Mouse (Mus musculus) hindbrain, embryonic 16.5 days (tissue): ENCODE data around the gene Olfr739. TPM values are rescaled to one million over a fixed set of nuclear protein-coding genes. Genes with fewer than 3 reads are reported as not detected.

Source experiments
- ATAC-seq: fragments of 200-750 bp; cut with Nextera tagmentation; 2 replicates; pipeline ENCODE4 v1.8.0; 2017; ENCODE audit warnings: moderate TSS enrichment, moderate library complexity
- H3K27ac ChIP-seq: fragments of 300-500 bp; sonication (generic); 2 replicates; pipeline ENCODE4 v1.5.1; 2014; ENCODE audit warnings: low read depth, mild to moderate bottlenecking, control low read depth, low read length, moderate library complexity
- H3K27me3 ChIP-seq: fragments of 300-500 bp; sonication (generic); replicated peaks from 2 replicates; pipeline ENCODE4 v1.6.1; 2014; ENCODE audit warnings: low read length; ENCODE audit not compliant: control insufficient read depth, insufficient read depth
- H3K36me3 ChIP-seq: fragments of 300-500 bp; sonication (generic); 2 replicates; pipeline ENCODE4 v1.6.1; 2014; ENCODE audit warnings: mild to moderate bottlenecking, low read length, moderate library complexity, mixed read lengths; ENCODE audit not compliant: control insufficient read depth, insufficient read depth
- H3K4me1 ChIP-seq: fragments of 300-500 bp; sonication (generic); 2 replicates; pipeline ENCODE4 v1.6.1; 2014; ENCODE audit warnings: low read depth, low read length; ENCODE audit not compliant: control insufficient read depth, insufficient read depth
- H3K4me2 ChIP-seq: fragments of 300-500 bp; sonication (generic); 2 replicates; pipeline ENCODE4 v1.6.1; 2014; ENCODE audit warnings: mild to moderate bottlenecking, low read length, control low read depth, moderate library complexity
- H3K4me3 ChIP-seq: fragments of 300-500 bp; sonication (generic); 2 replicates; pipeline ENCODE4 v1.5.1; 2014; ENCODE audit warnings: mild to moderate bottlenecking, low read length, control low read depth, moderate library complexity
- H3K9ac ChIP-seq: fragments of 300-500 bp; sonication (generic); 2 replicates; pipeline ENCODE4 v1.6.1; 2014; ENCODE audit warnings: low read depth, mild to moderate bottlenecking, control low read depth, low read length, moderate library complexity
- H3K9me3 ChIP-seq: fragments of 300-500 bp; sonication (generic); 2 replicates; pipeline ENCODE4 v1.6.1; 2014; ENCODE audit warnings: mild to moderate bottlenecking, low read length, moderate library complexity; ENCODE audit not compliant: control insufficient read depth
- WGBS: fragments of 180-500 bp; shearing (Covaris S2); extraction: QIAGEN DNeasy Blood & Tissue Kit; methylation state at CpG from one replicate; pipeline ENCODE4 v1.1.7; 2014; 5-methylcytosine and 5-hydroxymethylcytosine counted together
- polyA plus RNA-seq: library from polyadenylated mRNA; unstranded; fragments of >200 nt; fragmentation: Nextera tagmentation; extraction: Ambion mirVana; gene quantifications from 2 replicates; pipeline ENCODE4 v1.2.1, GENCODE M21; 2015

The Olfr739 gene
- not detected in 2 replicates for polyA plus RNA-seq

DNA sequence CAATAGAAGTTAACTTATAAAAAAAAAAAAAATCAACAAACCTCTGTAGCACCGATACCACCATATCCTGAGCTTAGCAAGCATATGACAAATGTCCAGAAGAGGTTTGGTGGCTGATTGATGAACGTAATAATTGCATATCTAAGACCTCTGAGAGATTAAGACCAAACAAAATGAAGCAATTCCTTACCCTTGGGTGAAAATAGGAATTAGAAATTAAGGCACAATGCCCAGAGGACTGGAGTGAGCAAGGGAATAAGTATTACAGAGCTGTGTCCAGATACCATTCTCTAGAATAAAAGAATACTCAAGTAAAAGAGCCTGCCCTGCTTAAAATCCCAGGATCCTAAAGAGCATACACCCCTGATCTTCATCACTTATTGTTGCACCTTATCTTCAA, at the start of gene Olfr739:
Gene Olfr739, plus strand, starts transcription at position 301 of the 400 bp plus-strand sequence.
- Histone ChIP-seq H3K4me1 (no peaks in the 10 kb centered on the region), H3K27me3 (no peaks in the 10 kb centered on the region), H3K36me3 (no peaks in the 10 kb centered on the region), H3K4me2 (no peak within 1 kb of the TSS), H3K9ac (no peak within 1 kb of the TSS), H3K27ac (no peak within 1 kb of the TSS), H3K4me3 (no peak within 1 kb of the TSS), H3K9me3 (no peaks in the 10 kb centered on the region)
- ATAC-seq, result no peak
- WGBS, result 62% methylated on average over 2 of the region's 2 CpGs

GRCm38 (mm10) chr14:50380863-50381262, 37.6 kb upstream of the Olfr739 start, which contains the start of gene Olfr736:
Gene Olfr736, plus strand, starts transcription at chr14:50381163.
- Histone ChIP-seq H3K27me3 (no peaks in the 10 kb centered on the region), H3K36me3 (no peaks in the 10 kb centered on the region), H3K4me1 (no peaks in the 10 kb centered on the region), H3K9ac (no peak within 1 kb of the TSS), H3K4me2 (no peak within 1 kb of the TSS), H3K27ac (no peak within 1 kb of the TSS), H3K9me3 (no peaks in the 10 kb centered on the region), H3K4me3 (no peak within 1 kb of the TSS)
- no peak for ATAC-seq
- WGBS, result 90% methylated on average over 2 of the region's 2 CpGs

GRCm38 (mm10) chr14:50407268-50407667, 11.2 kb upstream of the Olfr739 start, which contains the start of gene Olfr738:
Gene Olfr738, plus strand, starts transcription at chr14:50407568.
- Histone ChIP-seq H3K9me3 (no peaks in the 10 kb centered on the region), H3K27ac (no peak within 1 kb of the TSS), H3K4me2 (no peak within 1 kb of the TSS), H3K9ac (no peak within 1 kb of the TSS), H3K4me1 (no peaks in the 10 kb centered on the region), H3K4me3 (no peak within 1 kb of the TSS), H3K27me3 (no peaks in the 10 kb centered on the region), H3K36me3 (no peaks in the 10 kb centered on the region)
- no peak for ATAC-seq
- 88% methylated on average over 1 of the region's 1 CpGs for WGBS

DNA sequence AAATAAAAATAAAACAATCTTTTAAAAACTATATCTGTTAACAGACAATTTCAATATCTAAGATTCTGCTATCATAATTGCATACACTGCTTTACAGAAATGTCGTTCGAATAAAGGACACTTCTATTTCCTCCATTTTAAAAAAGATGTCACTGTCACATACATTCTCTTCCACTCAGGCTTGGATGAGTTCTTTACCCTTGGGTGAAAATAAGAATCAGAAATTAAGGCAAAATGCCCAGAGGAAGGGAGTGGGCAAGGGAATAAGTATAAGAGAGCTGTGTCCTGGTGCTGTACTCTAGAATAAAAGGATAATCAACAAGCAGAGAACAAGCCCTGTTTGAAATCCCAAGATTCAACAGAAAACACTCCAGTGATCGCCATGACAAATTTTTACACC, 26.8 kb downstream of the Olfr739 start, which contains the start of gene Olfr740:
Gene Olfr740, plus strand, starts transcription at position 301 of the 400 bp plus-strand sequence.
- no peak for ATAC-seq
- no peaks in the 10 kb centered on the region for H3K9me3 ChIP-seq
- 81% methylated on average over 3 of the region's 3 CpGs for WGBS

DNA sequence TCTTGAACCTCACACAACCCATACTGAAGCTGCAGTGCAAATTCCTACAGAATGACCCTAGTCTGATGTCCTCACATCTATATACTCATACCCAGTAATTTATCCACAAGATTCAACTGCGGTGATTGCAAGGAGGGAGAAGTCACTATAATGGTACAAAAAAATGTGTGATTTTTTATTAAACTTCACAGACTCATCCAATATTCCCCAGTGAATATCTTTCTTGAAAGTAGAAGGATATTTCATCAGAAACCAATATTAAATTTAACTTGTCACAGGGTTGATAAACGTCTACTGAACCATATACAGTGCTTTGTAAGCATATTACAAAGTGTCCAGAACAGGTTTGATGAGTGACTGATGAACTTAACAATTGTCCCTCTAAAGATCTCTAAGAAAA, 54.0 kb downstream of the Olfr739 start, which contains the start of gene Olfr741:
Gene Olfr741, plus strand, starts transcription at position 301 of the 400 bp plus-strand sequence.
- 75% methylated on average over 2 of the region's 2 CpGs for WGBS
- no peaks in the 10 kb centered on the region for H3K27me3 ChIP-seq
- no peaks in the 10 kb centered on the region for H3K36me3 ChIP-seq
- no peaks in the 10 kb centered on the region for H3K9me3 ChIP-seq
- ATAC-seq, result no peak
- no peak within 1 kb of the TSS for H3K4me3 ChIP-seq
- no peak within 1 kb of the TSS for H3K4me2 ChIP-seq
- H3K9ac ChIP-seq, result no peak within 1 kb of the TSS
- no peak within 1 kb of the TSS for H3K27ac ChIP-seq
- H3K4me1 ChIP-seq, result no peaks in the 10 kb centered on the region

More for the DNA sequence above, 26.8 kb downstream of the Olfr739 start, which contains the start of gene Olfr740:
- Histone ChIP-seq H3K9ac (no peak within 1 kb of the TSS), H3K27ac (no peak within 1 kb of the TSS), H3K4me3 (no peak within 1 kb of the TSS), H3K4me1 (no peaks in the 10 kb centered on the region), H3K36me3 (no peaks in the 10 kb centered on the region), H3K4me2 (no peak within 1 kb of the TSS), H3K27me3 (no peaks in the 10 kb centered on the region)

Other genes with a start within 250 kb of the Olfr739 start
- gene Olfr730, start 230.4 kb upstream of the Olfr739 start, polyA plus RNA-seq, result not detected in 2 replicates
- not detected in 2 replicates for gene Olfr731, start 176.8 kb upstream of the Olfr739 start, polyA plus RNA-seq
- gene Olfr732, start 134.4 kb upstream of the Olfr739 start, polyA plus RNA-seq, result not detected in 2 replicates
- not detected in 2 replicates for gene Olfr733, start 117.1 kb upstream of the Olfr739 start, polyA plus RNA-seq
- not detected in 2 replicates for gene Olfr734, start 91.9 kb upstream of the Olfr739 start, polyA plus RNA-seq
- not detected in 2 replicates for gene Olfr735, start 69.8 kb upstream of the Olfr739 start, polyA plus RNA-seq
- not detected in 2 replicates for gene Tlr11, start 60.7 kb upstream of the Olfr739 start, polyA plus RNA-seq
- gene Olfr736, start 37.5 kb upstream of the Olfr739 start, polyA plus RNA-seq, result not detected in 2 replicates
- gene Olfr738, start 11.1 kb upstream of the Olfr739 start, polyA plus RNA-seq, result not detected in 2 replicates
- not detected in 2 replicates for gene Olfr740, start 26.9 kb downstream of the Olfr739 start, polyA plus RNA-seq
- not detected in 2 replicates for gene Olfr741, start 54.1 kb downstream of the Olfr739 start, polyA plus RNA-seq
- gene Olfr742, start 85.0 kb downstream of the Olfr739 start, polyA plus RNA-seq, result not detected in 2 replicates
- gene Olfr743, start 103.2 kb downstream of the Olfr739 start, polyA plus RNA-seq, result not detected in 2 replicates
- gene Olfr744, start 196.3 kb downstream of the Olfr739 start, polyA plus RNA-seq, result not detected in 2 replicates
- not detected in 2 replicates for gene Olfr745, start 220.8 kb downstream of the Olfr739 start, polyA plus RNA-seq
- gene Olfr746, start 228.5 kb downstream of the Olfr739 start, polyA plus RNA-seq, result not detected in 2 replicates